Mouse (Mus musculus) neural tube, embryonic 12.5 days (tissue): ENCODE data around the gene Creld2. TPM values are rescaled to one million over a fixed set of nuclear protein-coding genes. Genes with fewer than 3 reads are reported as not detected.

Experiments
- ATAC-seq: fragments of 200-750 bp; cut with Nextera tagmentation; 2 replicates; pipeline ENCODE4 v1.8.0; 2017; ENCODE audit warnings: low read depth, mild to moderate bottlenecking, moderate TSS enrichment, moderate library complexity; ENCODE audit not compliant: low FRiP score
- H3K27ac ChIP-seq: fragments of 300-500 bp; sonication (generic); 2 replicates; pipeline ENCODE4 v1.5.1; 2016
- H3K27me3 ChIP-seq: fragments of 300-500 bp; sonication (generic); replicated peaks from 2 replicates; pipeline ENCODE4 v1.6.1; 2016; ENCODE audit warnings: mild to moderate bottlenecking
- H3K36me3 ChIP-seq: fragments of 300-500 bp; sonication (generic); 2 replicates; pipeline ENCODE4 v1.6.1; 2016; ENCODE audit warnings: mild to moderate bottlenecking
- H3K4me1 ChIP-seq: fragments of 300-500 bp; sonication (generic); 2 replicates; pipeline ENCODE4 v1.6.1; 2016
- H3K4me2 ChIP-seq: fragments of 300-500 bp; sonication (generic); replicated peaks from 2 replicates; pipeline ENCODE4 v1.6.1; 2016; ENCODE audit warnings: mild to moderate bottlenecking
- H3K4me3 ChIP-seq: fragments of 300-500 bp; sonication (generic); 2 replicates; pipeline ENCODE4 v1.5.1; 2016
- H3K9ac ChIP-seq: fragments of 300-500 bp; sonication (generic); 2 replicates; pipeline ENCODE4 v1.6.1; 2016; ENCODE audit warnings: mild to moderate bottlenecking
- H3K9me3 ChIP-seq: fragments of 300-500 bp; sonication (generic); 2 replicates; pipeline ENCODE4 v1.6.1; 2016; ENCODE audit warnings: mild to moderate bottlenecking
- WGBS: fragments of 180-500 bp; shearing (Covaris S2); methylation state at CpG from one replicate; pipeline ENCODE4 v1.1.7; 2016; 5-methylcytosine and 5-hydroxymethylcytosine counted together
- polyA plus RNA-seq: library from polyadenylated mRNA; unstranded; fragments of >200 nt; fragmentation: Nextera tagmentation; extraction: Ambion mirVana; gene quantifications from 2 replicates; pipeline ENCODE4 v1.2.1, GENCODE M21; 2016

Gene Creld2
- polyA plus RNA-seq, 1 experiment from 2014 or later = 62.8 TPM

GRCm38 (mm10) chr15:88814411-88815047, 4.9 kb upstream of the Creld2 start:
- Histone ChIP-seq H3K9me3 (no peaks in the 10 kb centered on the region), H3K4me3 (no peak overlapping the region), H3K27ac (no peak overlapping the region), H3K4me1 (peaks cover 4% of the 10 kb centered on the region; the same call in 1 of the 2 replicates), H3K27me3 (no peaks in the 10 kb centered on the region), H3K4me2 (no peak overlapping the region), H3K9ac (no peak overlapping the region), H3K36me3 (peaks cover 48% of the 10 kb centered on the region)
- ATAC-seq = no peak
- 95% methylated on average over 11 of the region's 11 CpGs for WGBS

GRCm38 (mm10) chr15:88815196-88815700, 4.2 kb upstream of the Creld2 start:
- Histone ChIP-seq H3K4me1 (peaks cover 9% of the 10 kb centered on the region), H3K4me3 (no peak overlapping the region), H3K27me3 (no peaks in the 10 kb centered on the region), H3K36me3 (peaks cover 46% of the 10 kb centered on the region), H3K9ac (no peak overlapping the region), H3K27ac (no peak overlapping the region), H3K4me2 (no peak overlapping the region), H3K9me3 (no peaks in the 10 kb centered on the region)
- WGBS = 89% methylated on average over 6 of the region's 6 CpGs
- ATAC-seq = no peak

- Histone ChIP-seq H3K36me3 (peaks cover 50% of the 10 kb centered on the region), H3K27ac (no peak overlapping the region)
- WGBS = under 1% methylated on average over 23 of the region's 23 CpGs
Measured at GRCm38 (mm10) chr15:88819906-88820303, 459 bp downstream of the Creld2 start.

GRCm38 (mm10) chr15:88821403-88821802, 2.0 kb downstream of the Creld2 start:
- no peak for ATAC-seq
- H3K9me3 ChIP-seq = no peaks in the 10 kb centered on the region
- no peak overlapping the region for H3K4me3 ChIP-seq
- peaks cover 52% of the 10 kb centered on the region for H3K36me3 ChIP-seq
- peaks cover 19% of the 10 kb centered on the region for H3K4me1 ChIP-seq
- no peak overlapping the region for H3K9ac ChIP-seq
- H3K4me2 ChIP-seq = peak overlapping the region; percentile 94
- no peaks in the 10 kb centered on the region for H3K27me3 ChIP-seq
- WGBS = 88% methylated on average over 7 of the region's 7 CpGs
- no peak overlapping the region for H3K27ac ChIP-seq

More at GRCm38 (mm10) chr15:88819906-88820303, 459 bp downstream of the Creld2 start:
- peaks cover 19% of the 10 kb centered on the region for H3K4me1 ChIP-seq
- H3K4me2 ChIP-seq = peak overlapping the region; percentile 94
- no peaks in the 10 kb centered on the region for H3K27me3 ChIP-seq
- ATAC-seq = no peak
- no peaks in the 10 kb centered on the region for H3K9me3 ChIP-seq
- H3K9ac ChIP-seq = peak overlapping the region; percentile 79
- peak overlapping the region; percentile 94 for H3K4me3 ChIP-seq

GRCm38 (mm10) chr15:88822513-88822912, 3.1 kb downstream of the Creld2 start:
- Histone ChIP-seq H3K9me3 (no peaks in the 10 kb centered on the region), H3K4me1 (peaks cover 19% of the 10 kb centered on the region), H3K4me2 (no peak overlapping the region), H3K27me3 (no peaks in the 10 kb centered on the region), H3K4me3 (no peak overlapping the region), H3K27ac (no peak overlapping the region), H3K36me3 (peaks cover 55% of the 10 kb centered on the region), H3K9ac (no peak overlapping the region)
- 95% methylated on average over 7 of the region's 7 CpGs for WGBS
- ATAC-seq = no peak

DNA sequence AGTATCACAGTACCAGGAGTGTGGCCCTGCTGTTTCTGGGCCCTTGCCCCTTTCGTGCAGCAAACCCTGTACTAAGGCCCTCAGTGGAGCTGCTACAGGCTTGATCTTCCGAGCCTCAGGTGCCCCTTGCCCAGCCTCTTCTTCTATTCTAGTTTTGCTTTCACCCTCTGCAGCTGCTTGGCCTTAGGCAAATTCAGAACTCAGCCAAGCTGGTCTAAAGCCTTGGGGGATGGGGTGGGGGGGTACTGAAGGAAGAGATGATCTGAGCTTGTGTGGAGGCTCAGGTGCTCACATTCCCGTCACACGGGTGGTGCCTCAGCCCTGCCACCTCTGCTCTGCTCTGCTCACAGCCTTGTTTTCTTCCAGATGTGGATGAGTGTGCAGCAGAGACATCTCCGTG, 3.9 kb downstream of the Creld2 start:
- no peak overlapping the region for H3K4me3 ChIP-seq
- H3K9me3 ChIP-seq = no peaks in the 10 kb centered on the region
- H3K4me2 ChIP-seq = no peak overlapping the region
- WGBS = 98% methylated on average over 5 of the region's 5 CpGs
- no peaks in the 10 kb centered on the region for H3K27me3 ChIP-seq
- H3K27ac ChIP-seq = no peak overlapping the region
- ATAC-seq = no peak
- H3K4me1 ChIP-seq = peaks cover 17% of the 10 kb centered on the region
- H3K9ac ChIP-seq = no peak overlapping the region
- peaks cover 55% of the 10 kb centered on the region for H3K36me3 ChIP-seq

DNA sequence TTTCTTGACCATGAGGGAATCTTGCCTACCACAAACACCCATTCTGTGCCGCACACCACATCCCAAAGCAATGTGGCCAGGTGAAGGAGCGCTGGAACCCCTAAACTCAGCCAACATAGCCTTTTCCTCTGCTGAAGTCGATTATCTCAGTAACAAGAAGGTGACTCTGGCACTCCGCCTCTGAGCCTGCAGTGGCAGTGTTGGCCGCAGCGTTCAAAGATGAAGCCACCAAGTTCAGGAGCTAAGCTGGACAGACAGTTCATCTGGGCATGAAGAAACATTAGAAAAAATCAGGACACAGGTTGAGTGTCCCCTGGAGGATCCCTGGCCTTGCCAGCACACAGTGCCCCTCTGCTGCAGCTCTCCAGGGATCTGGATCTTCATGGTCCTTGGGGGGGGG, 8.0 kb downstream of the Creld2 start:
- Histone ChIP-seq H3K4me2 (no peak overlapping the region), H3K27me3 (no peaks in the 10 kb centered on the region), H3K9me3 (no peaks in the 10 kb centered on the region), H3K36me3 (peaks cover 42% of the 10 kb centered on the region), H3K4me1 (0 out of 2 replicates have a peak, but pooled peaks cover 5% of the 10 kb centered on the region), H3K27ac (no peak overlapping the region), H3K9ac (no peak overlapping the region), H3K4me3 (no peak overlapping the region)
- WGBS = 94% methylated on average over 6 of the region's 6 CpGs
- ATAC-seq = no peak

DNA sequence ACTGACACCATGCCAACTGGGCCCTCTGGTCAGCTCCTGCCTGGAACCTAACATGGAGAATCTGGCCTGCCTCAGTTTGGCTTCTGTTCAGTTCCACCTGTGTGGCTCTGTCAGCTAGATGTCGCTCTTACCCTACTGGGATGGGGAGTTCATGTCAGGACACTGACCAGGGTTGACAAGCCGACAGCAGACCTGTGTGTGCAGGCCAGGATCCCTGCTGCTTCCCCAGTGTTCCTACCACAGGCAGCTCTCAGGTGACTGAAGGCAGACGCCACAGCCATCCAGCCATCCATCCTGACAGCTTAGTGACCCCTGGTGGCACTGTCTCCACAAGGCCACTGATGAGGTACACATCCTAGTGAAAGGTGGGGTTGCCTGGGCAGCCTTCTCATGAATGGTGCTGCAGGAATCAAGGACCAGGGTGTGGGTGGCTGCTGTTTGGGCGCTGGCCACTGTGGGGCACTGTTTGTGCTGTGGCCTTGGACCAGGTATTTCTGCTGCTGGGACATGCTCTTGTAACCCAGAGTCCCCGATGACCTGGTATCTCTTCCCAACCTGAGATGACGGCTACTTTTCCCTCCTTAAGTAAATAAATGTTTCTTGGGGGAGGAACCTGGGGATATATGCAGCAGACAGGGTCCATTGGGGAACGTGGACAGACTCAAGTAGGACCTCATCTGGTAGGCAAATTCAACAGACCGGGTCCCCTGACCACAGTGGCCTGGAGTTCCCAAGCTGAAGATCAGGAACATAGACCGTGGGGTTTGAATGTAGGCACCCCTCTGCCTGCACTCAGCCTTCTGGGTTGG, 8.7 kb downstream of the Creld2 start:
- Histone ChIP-seq H3K36me3 (peaks cover 35% of the 10 kb centered on the region), H3K27me3 (no peaks in the 10 kb centered on the region), H3K27ac (no peak overlapping the region), H3K4me3 (no peak overlapping the region), H3K4me2 (no peak overlapping the region), H3K4me1 (0 out of 2 replicates have a peak, but pooled peaks cover 5% of the 10 kb centered on the region), H3K9ac (no peak overlapping the region), H3K9me3 (no peaks in the 10 kb centered on the region)
- 27% methylated on average over 9 of the region's 9 CpGs for WGBS
- peak; percentile 59 for ATAC-seq

DNA sequence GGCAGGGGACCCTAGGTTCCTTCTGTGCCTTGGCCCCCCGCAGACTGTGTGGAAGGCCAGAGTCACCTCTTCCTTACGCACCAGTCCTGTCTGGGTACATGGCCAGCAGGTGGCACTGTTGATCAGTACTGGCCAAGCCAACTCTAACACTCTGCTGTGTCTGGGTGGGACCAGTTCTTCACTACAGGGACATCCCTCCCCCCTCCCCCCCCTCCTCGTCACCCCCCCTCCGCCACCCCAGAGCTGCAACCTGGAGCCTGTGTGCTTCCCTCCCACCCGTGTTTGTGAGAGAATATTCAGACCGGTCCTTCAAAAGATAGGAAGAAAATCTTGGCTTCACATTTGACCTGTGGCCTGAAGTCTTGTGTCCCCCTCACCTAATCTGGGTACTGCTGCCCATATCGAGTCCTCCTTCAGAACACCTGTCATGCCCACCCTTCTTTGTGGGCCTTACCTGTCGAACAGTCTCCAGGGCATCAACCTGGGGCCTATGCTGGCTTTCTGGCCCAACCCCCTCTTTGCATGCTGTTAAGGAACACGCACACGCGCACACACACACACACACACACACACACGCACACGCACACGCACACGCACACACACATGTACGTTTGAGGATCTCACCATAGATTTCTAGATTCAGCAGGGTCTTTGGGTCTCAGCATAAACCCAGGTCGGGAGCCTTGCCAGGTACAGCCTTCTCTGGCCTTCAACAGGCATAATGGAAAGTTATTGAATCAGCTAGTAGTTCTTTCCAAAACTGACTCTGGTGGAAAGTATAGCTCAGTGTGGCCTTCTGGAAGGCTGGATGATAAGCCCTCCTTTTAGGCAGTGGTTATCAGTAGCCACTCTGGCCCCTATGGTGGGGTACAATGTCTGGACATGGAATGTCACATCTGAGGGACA, 9.6 kb downstream of the Creld2 start:
- H3K4me2 ChIP-seq = no peak overlapping the region
- H3K4me1 ChIP-seq = 0 out of 2 replicates have a peak, but pooled peaks cover 5% of the 10 kb centered on the region
- H3K4me3 ChIP-seq = no peak overlapping the region
- WGBS = 59% methylated on average over 17 of the region's 17 CpGs
- no peaks in the 10 kb centered on the region for H3K9me3 ChIP-seq
- H3K36me3 ChIP-seq = peaks cover 26% of the 10 kb centered on the region
- ATAC-seq = peak; percentile 92
- no peaks in the 10 kb centered on the region for H3K27me3 ChIP-seq
- no peak overlapping the region for H3K27ac ChIP-seq
- no peak overlapping the region for H3K9ac ChIP-seq

DNA sequence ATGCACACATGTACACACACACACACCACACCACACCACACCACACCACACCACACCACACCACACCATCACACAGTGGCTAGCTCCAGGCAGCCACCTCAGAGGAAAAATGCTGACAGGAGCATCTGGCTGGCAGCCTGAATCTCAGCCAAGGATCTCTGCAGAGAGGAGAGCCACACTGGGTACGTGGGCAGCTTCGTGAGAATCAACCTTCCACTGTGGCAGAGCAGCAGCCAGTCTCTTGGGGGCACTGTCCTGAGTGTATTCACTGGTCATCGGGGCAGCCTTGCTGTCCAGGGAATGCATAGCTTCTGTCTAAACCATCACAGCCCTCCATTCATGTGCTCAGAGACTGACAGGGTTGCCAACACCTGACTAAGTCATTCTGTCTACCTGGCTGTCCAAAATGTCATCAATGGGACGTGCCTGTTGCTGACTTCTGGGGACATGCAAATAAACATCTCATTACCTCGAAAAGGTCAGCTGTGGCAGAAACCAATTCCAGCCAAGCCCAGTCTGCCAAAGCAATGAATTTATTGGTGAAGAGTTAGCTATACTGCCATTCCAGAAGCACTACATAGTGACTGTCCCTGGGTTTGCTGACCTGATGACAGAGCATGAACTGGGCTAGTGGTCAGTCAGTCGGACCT, 10.5 kb downstream of the Creld2 start:
- Histone ChIP-seq H3K27ac (no peak overlapping the region), H3K4me3 (no peak overlapping the region), H3K9me3 (no peaks in the 10 kb centered on the region), H3K4me2 (no peak overlapping the region), H3K4me1 (0 out of 2 replicates have a peak, but pooled peaks cover 5% of the 10 kb centered on the region), H3K27me3 (no peaks in the 10 kb centered on the region), H3K9ac (no peak overlapping the region), H3K36me3 (peaks cover 18% of the 10 kb centered on the region)
- no peak for ATAC-seq
- 80% methylated on average over 6 of the region's 6 CpGs for WGBS

- no peak overlapping the region for H3K4me3 ChIP-seq
- no peaks in the 10 kb centered on the region for H3K27me3 ChIP-seq
- H3K9ac ChIP-seq = no peak overlapping the region
- peaks cover 10% of the 10 kb centered on the region for H3K36me3 ChIP-seq
- H3K4me1 ChIP-seq = 0 out of 2 replicates have a peak, but pooled peaks cover 5% of the 10 kb centered on the region
- no peaks in the 10 kb centered on the region for H3K9me3 ChIP-seq
- WGBS = 79% methylated on average over 5 of the region's 5 CpGs
- no peak overlapping the region for H3K4me2 ChIP-seq
- H3K27ac ChIP-seq = no peak overlapping the region
- no peak for ATAC-seq
Measured at GRCm38 (mm10) chr15:88830696-88831095, 11.2 kb downstream of the Creld2 start.
